30 mouse cellular contexts compared by ENCODE assay signal in the genomic region with DNA sequence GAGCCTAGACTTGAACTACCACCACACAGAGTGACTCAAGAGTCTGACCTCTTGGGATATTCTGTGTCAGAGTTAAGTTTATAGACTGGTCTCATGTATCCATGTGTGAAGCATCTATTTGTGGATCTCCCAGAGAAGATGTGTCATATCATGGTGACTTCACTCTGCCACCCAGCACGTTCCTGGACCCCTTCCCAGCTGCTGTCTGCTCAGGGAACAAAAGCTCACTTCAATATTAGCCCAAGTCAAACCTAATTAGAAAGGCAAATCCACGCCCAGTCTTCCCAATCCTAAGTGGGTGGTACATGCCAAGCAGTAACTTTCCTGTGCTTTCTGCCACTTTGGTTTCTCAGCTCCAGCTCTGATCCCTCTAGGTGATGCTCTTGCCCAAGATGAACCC.
A peak's percentile ranks its signal among the peaks of the same experiment; 100 is the strongest.
DNase-seq lines count a peak whose midpoint lies in the region; ATAC-seq and TF ChIP-seq lines count a peak whose summit lies in the region.
"Had no signal": no experiment of that assay in that cellular context is flagged by ENCODE, and none has a peak within 500 bp of the region (broad histone marks: within the 10 kb centered on the region; RNA-seq: fewer than 3 reads in every experiment).

No protein-coding gene starts in this region.

- H3K4me1 ChIP-seq in midbrain, postnatal 0 days (ENCODE audit: insufficient read depth, low read length), result no peaks in the 10 kb centered on the region
- H3K4me1 ChIP-seq in midbrain, embryonic 16.5 days (ENCODE audit: control insufficient read depth, insufficient read depth, low read length), result no peaks in the 10 kb centered on the region
- H3K4me1 ChIP-seq: embryonic facial prominence, embryonic 12.5 days; forebrain, embryonic 12.5 days; heart, embryonic 10.5 days; heart, embryonic 15.5 days; limb, embryonic 12.5 days; liver, embryonic 15.5 days; lung, embryonic 15.5 days; neural tube, embryonic 15.5 days had no signal

- no peak for TF ChIP-seq CTCF in gastrocnemius, adult 2 months (IDR thresholded peaks at IDR 0.05)
- no peak for TF ChIP-seq CTCF in midbrain, postnatal 0 days (IDR thresholded peaks at IDR 0.05)
- TF ChIP-seq CTCF in brain, embryonic 14.5 days (IDR thresholded peaks at IDR 0.05; ENCODE audit: borderline replicate concordance, extremely low read depth, insufficient read depth, insufficient read length), result no peak

- peak; percentile 26 to 53 for DNase-seq in cerebellum, postnatal 14 days
- DNase-seq in cerebellum, adult 11-12 months, result no peak
- peak; percentile 20 for DNase-seq in gastrocnemius, adult 2 months
- no peak for DNase-seq in gastrocnemius, adult 18-20 months (ENCODE audit: low spot score)
- peak; percentile 56 for DNase-seq in midbrain, postnatal 0 days (ENCODE audit: low spot score)
- peak; percentile 55 for DNase-seq in brain, embryonic 14.5 days (ENCODE audit: low read depth)
- DNase-seq in urinary bladder, postnatal 25 days (ENCODE audit: low spot score), result no peak
- DNase-seq: adrenal gland, postnatal 14 days; cerebellum, adult 9-11 months; gastrocnemius, postnatal 25 days; heart, adult 11 months; kidney, adult 9 months; kidney, postnatal 10 days; layer of hippocampus, adult 9-11 months; lung, postnatal 36 days; right cerebral cortex, adult 18-20 months; thymus, adult 2 months; thymus, postnatal 4 days had no signal

- H3K4me2 ChIP-seq in midbrain, postnatal 0 days (ENCODE audit: low read depth, low read length, poor library complexity, severe bottlenecking), result no peak overlapping the region
- no peak overlapping the region for H3K4me2 ChIP-seq in midbrain, embryonic 16.5 days (ENCODE audit: low read length)
- H3K4me2 ChIP-seq: embryonic facial prominence, embryonic 12.5 days; forebrain, embryonic 12.5 days; heart, embryonic 15.5 days; limb, embryonic 12.5 days; liver, embryonic 15.5 days; lung, embryonic 15.5 days; midbrain, embryonic 11.5 days; neural tube, embryonic 15.5 days had no signal

- no peak for TF ChIP-seq POLR2A in brain, embryonic 14.5 days (IDR thresholded peaks at IDR 0.05; ENCODE audit: borderline replicate concordance, extremely low read depth, insufficient read depth, insufficient read length, poor library complexity, severe bottlenecking)

- no peaks in the 10 kb centered on the region for H3K27me3 ChIP-seq in midbrain, postnatal 0 days (ENCODE audit: insufficient read depth, low read length)
- H3K27me3 ChIP-seq in midbrain, embryonic 16.5 days (ENCODE audit: control insufficient read depth, insufficient read depth, low read depth, low read length), result no peaks in the 10 kb centered on the region
- H3K27me3 ChIP-seq: embryonic facial prominence, embryonic 12.5 days; forebrain, embryonic 12.5 days; heart, embryonic 15.5 days; limb, embryonic 12.5 days; liver, embryonic 15.5 days; lung, embryonic 15.5 days; neural tube, embryonic 15.5 days had no signal

- H3K36me3 ChIP-seq in midbrain, postnatal 0 days (ENCODE audit: insufficient read depth, low read length), result no peaks in the 10 kb centered on the region
- no peaks in the 10 kb centered on the region for H3K36me3 ChIP-seq in midbrain, embryonic 16.5 days (ENCODE audit: control insufficient read depth, insufficient read depth, low read length)
- H3K36me3 ChIP-seq: embryonic facial prominence, embryonic 12.5 days; forebrain, embryonic 12.5 days; G1E; heart, embryonic 10.5 days; heart, embryonic 15.5 days; limb, embryonic 12.5 days; liver, embryonic 15.5 days; lung, embryonic 15.5 days; neural tube, embryonic 15.5 days had no signal

- intact Hi-C loops in gastrocnemius, adult 2 months (cut with DNase I), result no loop called here

- H3K4me3 ChIP-seq in gastrocnemius, adult 2 months, result no peak overlapping the region
- no peak overlapping the region for H3K4me3 ChIP-seq in midbrain, postnatal 0 days (ENCODE audit: low read depth, low read length)
- H3K4me3 ChIP-seq in midbrain, embryonic 16.5 days (ENCODE audit: low read depth, low read length), result no peak overlapping the region
- H3K4me3 ChIP-seq: embryonic facial prominence, embryonic 12.5 days; forebrain, embryonic 12.5 days; heart, embryonic 10.5 days; heart, embryonic 15.5 days; limb, embryonic 12.5 days; liver, embryonic 15.5 days; lung, embryonic 15.5 days; neural tube, embryonic 15.5 days had no signal

- ATAC-seq in midbrain, postnatal 0 days (ENCODE audit: low FRiP score), result no peak
- no peak for ATAC-seq in midbrain, embryonic 16.5 days
- ATAC-seq: intestine, postnatal 0 days had no signal

- WGBS in midbrain, postnatal 0 days, result 35% methylated on average over 2 of the region's 2 CpGs
- 47% methylated on average over 2 of the region's 2 CpGs for WGBS in midbrain, embryonic 16.5 days

- no peak overlapping the region for H3K9ac ChIP-seq in midbrain, postnatal 0 days (replicated peaks; ENCODE audit: low read length, poor library complexity, severe bottlenecking)
- no peak overlapping the region for H3K9ac ChIP-seq in midbrain, embryonic 16.5 days (ENCODE audit: low read depth, low read length)
- H3K9ac ChIP-seq: embryonic facial prominence, embryonic 12.5 days; forebrain, embryonic 12.5 days; heart, embryonic 15.5 days; limb, embryonic 12.5 days; liver, embryonic 15.5 days; lung, embryonic 15.5 days; neural tube, embryonic 15.5 days had no signal

- H3K27ac ChIP-seq in gastrocnemius, adult 2 months, result no peak overlapping the region
- no peak overlapping the region for H3K27ac ChIP-seq in midbrain, postnatal 0 days (ENCODE audit: low read depth, low read length)
- no peak overlapping the region for H3K27ac ChIP-seq in midbrain, embryonic 16.5 days (ENCODE audit: low read length)
- H3K27ac ChIP-seq: embryonic facial prominence, embryonic 12.5 days; forebrain, embryonic 12.5 days; heart, embryonic 10.5 days; heart, embryonic 15.5 days; limb, embryonic 12.5 days; liver, embryonic 15.5 days; lung, embryonic 15.5 days; neural tube, embryonic 15.5 days had no signal

- H3K9me3 ChIP-seq in midbrain, postnatal 0 days (ENCODE audit: low read length), result no peaks in the 10 kb centered on the region
- no peaks in the 10 kb centered on the region for H3K9me3 ChIP-seq in midbrain, embryonic 16.5 days (replicated peaks; ENCODE audit: control insufficient read depth, low read length, poor library complexity, severe bottlenecking)
- H3K9me3 ChIP-seq: embryonic facial prominence, embryonic 12.5 days; forebrain, embryonic 12.5 days; heart, embryonic 10.5 days; heart, embryonic 15.5 days; limb, embryonic 12.5 days; liver, embryonic 15.5 days; lung, embryonic 15.5 days; neural tube, embryonic 15.5 days had no signal

Comparison
In these comparisons a context has a peak if more than half of its experiments do, and no peak if none do; other contexts are left out.
1. DNase-seq: peak in cerebellum, postnatal 14 days (2 of 2), gastrocnemius, adult 2 months (single experiment), midbrain, postnatal 0 days (single experiment) and brain, embryonic 14.5 days (single experiment); none in cerebellum, adult 11-12 months (single experiment), gastrocnemius, adult 18-20 months (single experiment) and urinary bladder, postnatal 25 days (single experiment).